Mouse (Mus musculus): ENCODE data around the gene Agps.

DNA sequence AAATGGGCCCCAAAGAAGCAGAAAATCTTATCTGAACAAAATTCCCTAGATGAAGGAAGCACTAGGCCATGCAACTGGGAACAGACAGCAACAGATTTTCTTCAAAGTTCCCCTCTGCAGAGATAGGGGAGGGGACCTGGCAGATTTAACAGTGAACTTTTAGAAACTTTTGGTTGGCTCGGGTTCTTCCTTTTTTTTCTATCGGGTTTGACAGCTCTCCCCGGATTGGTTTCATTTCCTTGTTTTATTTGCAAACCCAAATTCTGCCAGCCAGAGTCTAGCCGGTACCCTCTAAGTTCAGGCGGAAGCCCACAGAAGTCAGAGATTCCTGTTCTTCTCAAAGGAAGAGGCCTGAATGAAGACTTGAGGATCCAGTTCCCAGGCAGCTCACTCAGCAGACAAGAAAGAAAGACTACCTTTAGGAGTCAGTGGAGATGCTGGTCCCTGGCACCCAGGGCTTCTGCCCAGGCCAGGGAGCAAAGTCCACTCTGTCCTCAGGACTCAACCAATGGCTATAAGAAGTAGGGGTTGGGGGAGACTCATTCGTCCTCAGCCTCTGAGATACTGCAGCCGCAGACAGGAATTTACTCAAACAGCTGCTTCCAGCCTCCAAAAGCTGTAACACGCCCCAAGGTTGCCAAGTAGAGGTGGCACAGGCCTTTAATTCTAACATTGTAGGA lies 2.9 kb upstream of the Agps start:
- TF ChIP-seq POLR2A (IDR thresholded peaks at IDR 0.05; ENCODE audit: borderline replicate concordance, insufficient read depth, low read length): no peak
- no peak for TF ChIP-seq CTCF (IDR thresholded peaks at IDR 0.05; ENCODE audit: borderline replicate concordance, insufficient read depth, low read depth, low read length)

All from cerebellum, adult 2 months (tissue).